Mouse (Mus musculus): ENCODE data around the gene Dclk2.

Dclk2 gene

GRCm38 (mm10) chr3:86799041-86799440 is 121.6 kb downstream of the Dclk2 start:
- in situ Hi-C loops (cut with MboI): loop anchor here (10.0 kb wide), 1 partner anchor 176 kb away; no protein-coding TSS in a partner anchor

DNA sequence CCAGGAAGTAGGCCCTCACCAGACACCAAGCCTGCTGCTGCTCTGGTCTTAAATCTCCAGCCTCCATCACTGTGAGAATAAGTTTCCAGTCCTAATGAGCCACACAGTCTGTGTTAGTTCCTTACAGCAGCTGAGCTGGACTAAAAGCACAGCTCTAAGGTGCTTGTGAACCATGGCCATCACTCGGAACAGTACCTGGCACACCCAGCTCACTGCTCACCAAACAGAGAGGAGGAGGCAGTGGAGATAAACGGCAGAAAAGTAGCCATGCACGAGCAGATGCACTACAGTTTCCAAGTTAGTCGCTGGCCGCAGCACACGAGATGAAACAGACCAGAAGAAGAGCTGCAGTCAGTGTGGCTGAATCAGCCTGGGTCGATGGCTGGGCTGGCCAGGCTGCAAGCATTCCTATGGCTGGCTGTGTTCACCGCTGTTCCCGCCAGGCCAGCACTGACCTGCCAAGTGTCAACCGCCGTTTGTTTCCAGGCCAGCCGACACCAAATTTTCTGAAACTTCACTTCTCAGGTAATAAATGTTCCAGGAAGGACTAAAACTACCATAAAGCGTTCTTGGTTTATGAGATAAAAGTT is 122.7 kb downstream of the Dclk2 start:
- in situ Hi-C loops (cut with MboI): loop anchor here (10.0 kb wide), 1 partner anchor 177 kb away; no protein-coding TSS in a partner anchor

GRCm38 (mm10) chr3:86796716-86797115 is 123.9 kb downstream of the Dclk2 start:
- in situ Hi-C loops (cut with MboI): loop anchor here (10.0 kb wide), 1 partner anchor 178 kb away; no protein-coding TSS in a partner anchor

- in situ Hi-C loops (cut with MboI): loop anchor here (10.0 kb wide), 1 partner anchor 181 kb away; no protein-coding TSS in a partner anchor
Observed at GRCm38 (mm10) chr3:86793720-86794191, 126.9 kb downstream of the Dclk2 start.

DNA sequence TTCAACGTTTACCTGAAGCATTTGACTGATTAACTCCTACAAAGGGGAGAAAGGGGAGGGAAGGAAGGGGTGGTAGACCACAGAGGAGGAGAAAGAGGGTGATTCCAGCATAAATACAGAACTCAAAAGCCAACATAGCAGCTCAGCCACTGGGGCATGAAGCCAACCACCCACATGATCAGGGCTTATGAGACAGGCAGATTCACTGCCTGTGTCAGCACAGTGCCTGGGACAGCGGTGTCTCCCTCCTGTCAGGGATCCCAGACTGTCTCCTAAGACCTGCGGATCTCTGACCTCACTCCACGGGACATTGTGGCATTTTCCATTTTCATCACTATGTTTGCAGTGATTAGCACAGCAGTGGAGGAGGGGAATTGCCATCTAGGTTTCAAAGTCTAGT is 127.4 kb downstream of the Dclk2 start:
- in situ Hi-C loops (cut with MboI): loop anchor here (10.0 kb wide), 1 partner anchor 182 kb away; no protein-coding TSS in a partner anchor

DNA sequence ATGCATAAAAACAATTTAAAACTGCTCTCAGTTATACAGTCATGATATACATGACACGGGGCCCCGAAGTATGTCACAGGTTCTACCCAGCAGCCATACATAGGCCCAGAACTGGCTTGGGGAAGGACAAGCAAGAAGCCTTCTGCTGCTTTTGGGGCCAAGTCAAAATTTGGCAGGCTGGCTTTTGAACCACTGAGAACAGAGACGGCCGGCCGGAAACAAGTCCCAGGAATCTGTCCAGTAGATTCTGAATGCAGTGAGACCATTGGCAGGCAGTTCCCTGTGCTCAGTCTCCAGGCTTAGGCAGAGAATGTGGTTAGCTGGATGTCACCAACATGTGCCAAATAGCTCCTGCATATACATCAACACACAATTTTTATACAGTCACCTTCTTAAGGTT is 130.9 kb downstream of the Dclk2 start:
- in situ Hi-C loops (cut with MboI): loop anchor here (10.0 kb wide), 1 partner anchor 185 kb away; no protein-coding TSS in a partner anchor

- in situ Hi-C loops (cut with MboI): no loop called here
Observed at GRCm38 (mm10) chr3:86788711-86789110, 131.9 kb downstream of the Dclk2 start.

GRCm38 (mm10) chr3:86787423-86788123 is 133.1 kb downstream of the Dclk2 start:
- in situ Hi-C loops (cut with MboI): no loop called here

- in situ Hi-C loops (cut with MboI): no loop called here
Observed at GRCm38 (mm10) chr3:86786845-86787351, 133.8 kb downstream of the Dclk2 start.

DNA sequence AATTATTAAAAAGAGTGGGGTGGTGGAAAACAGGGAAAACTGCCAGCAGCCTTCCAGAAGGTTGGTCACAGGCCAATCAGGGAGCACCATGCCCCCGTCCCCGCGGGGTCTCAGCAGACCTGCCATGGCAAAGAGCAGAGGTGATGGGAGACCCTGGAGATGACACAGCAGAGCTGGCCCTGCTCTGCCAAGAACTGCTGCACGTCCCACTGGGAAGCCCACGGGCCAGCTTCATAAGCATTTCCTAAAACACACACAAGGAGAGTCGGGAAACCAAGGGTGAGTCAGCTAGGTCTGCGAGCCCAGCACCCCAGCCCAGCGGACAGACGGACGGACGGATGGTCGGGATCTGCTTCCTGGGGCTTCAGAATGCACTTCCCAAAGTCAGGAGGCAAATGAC is 134.4 kb downstream of the Dclk2 start:
- in situ Hi-C loops (cut with MboI): no loop called here

DNA sequence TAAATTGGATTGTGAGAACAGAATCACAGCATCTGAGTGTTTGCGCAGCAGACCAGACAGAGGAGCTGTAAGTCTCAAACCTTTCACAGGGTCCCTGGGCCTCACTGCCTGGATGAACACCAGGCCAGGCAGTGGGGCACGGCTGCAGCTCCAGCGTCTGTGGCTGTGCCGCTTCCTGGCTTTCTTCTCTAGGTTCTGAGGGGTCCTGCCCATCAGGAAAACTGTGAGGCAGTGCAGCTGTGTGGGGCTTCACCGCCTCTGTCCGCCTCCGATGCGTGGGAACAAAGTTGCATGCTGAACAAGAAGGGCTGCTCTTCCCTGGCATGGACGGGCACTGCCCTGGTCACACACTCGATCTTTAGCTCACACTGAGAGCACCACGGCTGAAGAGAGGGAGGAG is 135.7 kb downstream of the Dclk2 start:
- in situ Hi-C loops (cut with MboI): no loop called here

- in situ Hi-C loops (cut with MboI): no loop called here
Observed at GRCm38 (mm10) chr3:86784051-86784450, 136.6 kb downstream of the Dclk2 start.

GRCm38 (mm10) chr3:86779704-86780103 is 140.9 kb downstream of the Dclk2 start:
- in situ Hi-C loops (cut with MboI): no loop called here

GRCm38 (mm10) chr3:86775444-86775828 is 145.2 kb downstream of the Dclk2 start:
- in situ Hi-C loops (cut with MboI): no loop called here

GRCm38 (mm10) chr3:86774566-86775443 is 145.8 kb downstream of the Dclk2 start:
- in situ Hi-C loops (cut with MboI): no loop called here

GRCm38 (mm10) chr3:86768969-86769368 is 151.7 kb downstream of the Dclk2 start:
- in situ Hi-C loops (cut with MboI): no loop called here

DNA sequence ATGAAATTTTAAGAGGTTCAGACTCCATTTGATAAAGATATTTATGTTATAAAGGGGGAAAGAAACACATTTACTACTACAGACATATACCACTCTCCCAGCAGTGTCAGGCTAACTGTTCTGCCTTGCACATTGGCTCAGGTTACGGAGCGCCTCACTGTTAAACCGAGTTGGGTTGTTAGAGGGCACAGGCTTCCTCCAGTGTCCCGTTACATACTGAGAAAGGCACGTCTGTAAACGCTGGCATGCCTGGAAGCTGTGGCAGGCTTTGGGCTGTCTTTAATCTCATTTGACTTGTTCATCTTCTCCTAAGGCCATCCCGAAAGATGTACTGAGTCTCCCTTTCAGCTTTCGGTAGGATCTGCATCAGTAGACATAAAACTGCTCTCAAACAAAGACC is 152.1 kb downstream of the Dclk2 start:
- in situ Hi-C loops (cut with MboI): no loop called here

DNA sequence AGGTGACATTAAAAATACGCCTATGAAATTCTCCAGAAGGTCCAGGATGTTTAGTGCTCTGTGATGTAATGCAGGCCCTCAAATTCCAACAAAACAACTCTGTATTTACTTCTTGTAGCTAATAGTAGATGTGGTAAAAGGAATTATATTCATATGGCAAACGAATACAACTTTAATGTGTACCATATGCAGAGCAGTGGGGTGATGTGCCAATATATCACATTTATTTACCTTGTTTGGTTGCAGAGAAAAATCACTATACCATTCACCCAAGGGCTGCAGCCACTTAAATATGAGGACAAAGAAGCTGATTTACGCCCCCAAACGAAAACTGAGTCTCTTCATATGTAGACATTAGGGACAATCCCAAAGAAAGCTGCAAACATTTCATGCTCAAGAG is 158.2 kb downstream of the Dclk2 start:
- in situ Hi-C loops (cut with MboI): no loop called here

DNA sequence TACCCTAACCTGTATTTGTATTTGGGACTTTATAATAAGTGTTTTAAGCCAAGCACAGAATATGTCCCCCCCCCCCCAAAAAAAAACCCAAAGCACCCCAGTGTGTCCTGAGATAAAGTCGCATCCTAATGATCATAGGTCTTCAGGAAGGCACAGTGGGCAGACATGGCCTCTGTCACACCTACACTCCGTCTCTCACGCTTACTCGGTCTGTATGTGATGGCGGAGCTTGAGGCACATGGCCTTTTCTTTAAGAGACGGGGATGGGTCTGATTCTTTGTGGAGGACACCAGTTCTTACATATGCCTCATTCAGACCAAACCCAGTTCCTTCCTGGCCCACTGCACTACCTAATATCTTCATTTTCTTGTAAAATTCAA is 158.6 kb downstream of the Dclk2 start:
- in situ Hi-C loops (cut with MboI): no loop called here

DNA sequence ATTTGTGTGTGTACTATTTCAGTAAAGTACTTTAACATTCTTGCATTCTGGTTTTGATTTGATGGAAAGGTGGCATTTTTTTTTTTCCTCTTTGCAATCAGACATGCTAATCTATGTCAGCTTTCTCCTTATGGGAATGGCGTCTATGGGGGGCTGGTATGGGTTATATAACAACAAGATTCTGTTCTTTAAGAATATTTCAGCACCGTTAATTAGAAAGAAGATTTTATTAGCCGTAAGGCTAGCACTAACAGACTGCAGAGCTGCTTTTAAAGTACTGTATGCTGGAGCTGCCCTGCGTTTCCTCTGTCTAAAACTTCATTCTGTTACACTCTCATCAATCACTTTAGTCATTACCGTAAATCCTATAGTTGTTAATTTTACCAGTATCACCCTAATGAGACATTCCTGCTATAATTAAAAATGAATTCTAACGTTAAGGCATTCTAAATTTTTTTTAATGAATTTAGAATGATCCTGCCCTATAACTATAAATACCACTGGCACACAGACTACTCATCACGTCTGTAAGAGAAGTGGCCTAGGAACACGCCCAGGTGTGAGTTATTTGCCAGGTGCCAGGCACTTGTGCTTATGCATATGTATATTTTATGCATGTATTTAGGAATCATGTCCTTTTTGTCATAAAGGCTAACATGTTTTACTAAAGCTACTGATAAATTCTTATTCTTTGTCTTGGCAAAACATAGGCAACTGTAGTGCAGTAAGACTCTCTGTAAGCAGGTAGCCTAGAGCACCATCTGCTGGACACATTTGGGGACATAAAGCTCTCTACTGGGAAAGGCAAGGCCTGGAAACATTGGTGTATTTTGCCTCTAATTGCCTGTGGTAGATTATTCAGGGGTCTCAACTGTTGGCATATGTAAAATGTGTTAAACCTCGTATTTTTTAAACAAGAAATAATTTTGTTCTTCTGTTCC is 159.3 kb downstream of the Dclk2 start:
- in situ Hi-C loops (cut with MboI): no loop called here

GRCm38 (mm10) chr3:86760474-86760873 is 160.2 kb downstream of the Dclk2 start:
- in situ Hi-C loops (cut with MboI): no loop called here
